Mouse (Mus musculus) heart, embryonic 11.5 days (tissue): ENCODE results near the gene Sbds. TPM values are rescaled to one million over a fixed set of nuclear protein-coding genes. Genes with fewer than 3 reads are reported as not detected.

Source experiments
- ATAC-seq: fragments of 200-750 bp; cut with Nextera tagmentation; replicated peaks from 2 replicates; pipeline ENCODE4 v1.8.0; 2017; ENCODE audit warnings: moderate library complexity; ENCODE audit not compliant: insufficient number of reproducible peaks, low FRiP score, low TSS enrichment
- H3K27ac ChIP-seq: fragments of 300-500 bp; sonication (generic); 2 replicates; pipeline ENCODE4 v1.5.1; 2014; ENCODE audit warnings: mild to moderate bottlenecking, low read depth, low read length
- H3K27me3 ChIP-seq: fragments of 300-500 bp; sonication (generic); 2 replicates; pipeline ENCODE4 v1.6.1; 2014; ENCODE audit warnings: mild to moderate bottlenecking, low read length, mixed read lengths; ENCODE audit not compliant: control insufficient read depth, insufficient read depth
- H3K36me3 ChIP-seq: fragments of 300-500 bp; sonication (generic); 2 replicates; pipeline ENCODE4 v1.6.1; 2014; ENCODE audit warnings: mild to moderate bottlenecking, low read length, moderate library complexity, mixed read lengths; ENCODE audit not compliant: control insufficient read depth, insufficient read depth
- H3K4me1 ChIP-seq: fragments of 300-500 bp; sonication (generic); 2 replicates; pipeline ENCODE4 v1.6.1; 2014; ENCODE audit warnings: low read length; ENCODE audit not compliant: control insufficient read depth, insufficient read depth
- H3K4me2 ChIP-seq: fragments of 300-500 bp; sonication (generic); 2 replicates; pipeline ENCODE4 v1.6.1; 2014; ENCODE audit warnings: mild to moderate bottlenecking, moderate library complexity
- H3K4me3 ChIP-seq: fragments of 300-500 bp; sonication (generic); 2 replicates; pipeline ENCODE4 v1.5.1; 2014; ENCODE audit warnings: low read depth, low read length
- H3K9ac ChIP-seq: fragments of 300-500 bp; sonication (generic); 2 replicates; pipeline ENCODE4 v1.6.1; 2014; ENCODE audit warnings: mild to moderate bottlenecking, low read depth, low read length, moderate library complexity
- H3K9me3 ChIP-seq: fragments of 300-500 bp; sonication (generic); replicated peaks from 2 replicates; pipeline ENCODE4 v1.6.1; 2016; ENCODE audit warnings: low read length; ENCODE audit not compliant: control insufficient read depth
- WGBS: fragments of 180-500 bp; shearing (Covaris S2); extraction: QIAGEN DNeasy Blood & Tissue Kit; methylation state at CpG from one replicate; pipeline ENCODE4 v1.1.7; 2014; ENCODE audit not compliant: insufficient replicate concordance; 5-methylcytosine and 5-hydroxymethylcytosine counted together
- polyA plus RNA-seq: library from polyadenylated mRNA; unstranded; fragments of >200 nt; fragmentation: Nextera tagmentation; extraction: Ambion mirVana; gene quantifications from 2 replicates; pipeline ENCODE4 v1.2.1, GENCODE M21; 2014

Sbds gene
- polyA plus RNA-seq, 1 experiment from 2014 or later = 58.2 TPM

DNA sequence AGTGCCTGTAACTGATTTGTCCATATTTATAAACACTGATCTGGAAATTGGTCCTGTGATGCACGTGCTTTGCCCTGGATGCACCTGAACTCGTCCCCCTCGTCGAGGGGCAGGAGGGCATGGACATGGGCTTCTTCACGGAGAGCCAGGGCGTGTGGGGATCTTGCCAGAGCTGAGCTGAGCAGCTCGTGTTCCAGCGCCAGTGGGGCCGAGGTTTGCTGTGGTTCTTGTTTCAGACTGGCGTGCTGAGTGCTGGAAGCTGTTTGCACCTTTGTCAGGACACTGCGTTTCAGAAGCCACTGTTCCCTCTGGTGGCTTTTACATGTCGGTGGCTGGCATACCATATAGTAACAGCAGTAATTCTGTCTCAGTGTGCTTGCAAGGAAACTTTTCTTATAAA lies 13.9 kb downstream of the Sbds start:
- H3K27me3 ChIP-seq = no peaks in the 10 kb centered on the region
- no peak overlapping the region for H3K27ac ChIP-seq
- no peak overlapping the region for H3K4me2 ChIP-seq
- no peaks in the 10 kb centered on the region for H3K4me1 ChIP-seq
- H3K9me3 ChIP-seq = no peaks in the 10 kb centered on the region
- peaks cover 52% of the 10 kb centered on the region for H3K36me3 ChIP-seq
- no peak overlapping the region for H3K9ac ChIP-seq
- WGBS = 84% methylated on average over 12 of the region's 12 CpGs
- ATAC-seq = no peak
- H3K4me3 ChIP-seq = no peak overlapping the region

GRCm38 (mm10) chr5:130239856-130240255 lies 15.5 kb downstream of the Sbds start:
- Histone ChIP-seq H3K27ac (no peak overlapping the region), H3K4me3 (no peak overlapping the region), H3K4me2 (no peak overlapping the region), H3K9me3 (no peaks in the 10 kb centered on the region), H3K4me1 (no peaks in the 10 kb centered on the region), H3K9ac (no peak overlapping the region), H3K36me3 (peaks cover 54% of the 10 kb centered on the region), H3K27me3 (no peaks in the 10 kb centered on the region)
- no peak for ATAC-seq
- WGBS = 93% methylated on average over 2 of the region's 2 CpGs

- Histone ChIP-seq H3K36me3 (peaks cover 56% of the 10 kb centered on the region), H3K27ac (no peak overlapping the region), H3K4me3 (no peak overlapping the region), H3K27me3 (no peaks in the 10 kb centered on the region), H3K4me2 (no peak overlapping the region), H3K4me1 (no peaks in the 10 kb centered on the region), H3K9me3 (no peaks in the 10 kb centered on the region), H3K9ac (no peak overlapping the region)
- WGBS = 92% methylated on average over 7 of the region's 7 CpGs
- ATAC-seq = no peak; the same call in 1 of the 2 replicates
Measured at GRCm38 (mm10) chr5:130239236-130239635, 16.1 kb downstream of the Sbds start.

GRCm38 (mm10) chr5:130236302-130236701 lies 19.0 kb downstream of the Sbds start:
- H3K27me3 ChIP-seq = no peaks in the 10 kb centered on the region
- no peak overlapping the region for H3K27ac ChIP-seq
- H3K4me1 ChIP-seq = no peaks in the 10 kb centered on the region
- no peak overlapping the region for H3K4me2 ChIP-seq
- H3K36me3 ChIP-seq = peaks cover 67% of the 10 kb centered on the region
- WGBS = 92% methylated on average over 8 of the region's 8 CpGs
- no peak overlapping the region for H3K9ac ChIP-seq
- no peak overlapping the region for H3K4me3 ChIP-seq
- no peaks in the 10 kb centered on the region for H3K9me3 ChIP-seq
- ATAC-seq = no peak

DNA sequence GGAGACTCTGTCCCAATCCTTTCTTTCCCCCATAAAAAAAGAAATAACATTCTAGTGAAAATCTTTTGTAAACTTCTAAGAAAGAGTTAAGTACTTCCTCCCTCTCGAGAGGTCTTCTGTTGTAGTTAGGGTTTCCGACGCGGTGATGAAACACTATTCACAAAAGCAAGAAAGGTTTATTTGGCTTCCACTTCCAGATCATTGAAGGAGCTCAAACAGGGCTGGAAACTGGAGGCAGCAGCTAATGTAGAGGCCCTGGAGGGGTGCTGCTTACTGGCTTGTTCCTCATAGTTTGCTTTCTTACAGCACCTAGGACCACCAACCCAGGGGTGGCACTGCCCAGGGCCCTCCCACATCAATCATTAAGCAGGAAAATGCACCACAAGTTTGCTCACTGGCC lies 27.2 kb downstream of the Sbds start:
- no peak overlapping the region for H3K9ac ChIP-seq
- ATAC-seq = no peak
- H3K4me3 ChIP-seq = no peak overlapping the region
- H3K36me3 ChIP-seq = peaks cover 20% of the 10 kb centered on the region
- no peak overlapping the region for H3K27ac ChIP-seq
- H3K4me2 ChIP-seq = no peak overlapping the region
- peaks cover 9% of the 10 kb centered on the region for H3K4me1 ChIP-seq
- H3K9me3 ChIP-seq = no peaks in the 10 kb centered on the region
- WGBS = 82% methylated on average over 4 of the region's 4 CpGs
- no peaks in the 10 kb centered on the region for H3K27me3 ChIP-seq

DNA sequence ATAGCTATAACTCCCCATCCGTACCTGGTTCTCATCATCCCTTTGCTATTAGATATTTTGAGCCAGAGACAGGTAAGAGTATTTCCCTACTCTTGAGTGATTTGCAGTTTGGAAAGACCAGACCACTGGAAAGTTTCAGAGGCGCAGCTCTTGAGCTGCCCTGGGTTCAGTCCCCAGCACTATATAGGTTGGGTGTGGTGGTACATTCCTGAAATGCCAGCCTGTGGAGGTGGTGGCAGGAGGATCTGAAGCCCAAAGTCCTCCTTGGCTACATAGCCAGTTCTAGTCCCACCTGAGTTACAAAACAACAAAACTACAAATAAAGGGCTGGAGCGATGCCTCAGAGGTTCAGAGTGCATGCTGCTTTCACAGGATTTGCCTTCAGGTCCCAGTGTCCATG lies 28.5 kb downstream of the Sbds start:
- H3K4me1 ChIP-seq = peaks cover 10% of the 10 kb centered on the region
- WGBS = 89% methylated on average over 3 of the region's 3 CpGs
- peaks cover 7% of the 10 kb centered on the region for H3K36me3 ChIP-seq
- no peak overlapping the region for H3K9ac ChIP-seq
- no peak overlapping the region for H3K4me2 ChIP-seq
- H3K27ac ChIP-seq = no peak overlapping the region
- H3K27me3 ChIP-seq = no peaks in the 10 kb centered on the region
- no peaks in the 10 kb centered on the region for H3K9me3 ChIP-seq
- H3K4me3 ChIP-seq = no peak overlapping the region
- no peak for ATAC-seq

GRCm38 (mm10) chr5:130222146-130223004 lies 33.0 kb downstream of the Sbds start:
- peak overlapping the region; percentile 84 for H3K4me2 ChIP-seq
- peak overlapping the region; percentile 84 for H3K4me3 ChIP-seq
- under 1% methylated on average over 88 of the region's 88 CpGs for WGBS
- peak; percentile 83 for ATAC-seq
- H3K36me3 ChIP-seq = peaks cover 3% of the 10 kb centered on the region; the same call in 1 of the 2 replicates
- H3K9me3 ChIP-seq = no peaks in the 10 kb centered on the region
- no peaks in the 10 kb centered on the region for H3K27me3 ChIP-seq
- H3K4me1 ChIP-seq = peaks cover 16% of the 10 kb centered on the region
- peak overlapping the region; percentile 94 for H3K9ac ChIP-seq
- H3K27ac ChIP-seq = peak overlapping the region; percentile 82

- Histone ChIP-seq H3K27me3 (no peaks in the 10 kb centered on the region), H3K4me2 (peak overlapping the region; percentile 84), H3K4me3 (peak overlapping the region; percentile 84), H3K36me3 (peaks cover 3% of the 10 kb centered on the region; the same call in 1 of the 2 replicates), H3K4me1 (peaks cover 16% of the 10 kb centered on the region), H3K9me3 (no peaks in the 10 kb centered on the region), H3K9ac (peak overlapping the region; percentile 94), H3K27ac (peak overlapping the region; percentile 82)
- peak; percentile 11; the same call in 1 of the 2 replicates for ATAC-seq
- 1% methylated on average over 10 of the region's 10 CpGs for WGBS
Measured at GRCm38 (mm10) chr5:130221760-130222145, 33.6 kb downstream of the Sbds start.

GRCm38 (mm10) chr5:130221316-130221715 lies 34.0 kb downstream of the Sbds start:
- peaks cover 3% of the 10 kb centered on the region; the same call in 1 of the 2 replicates for H3K36me3 ChIP-seq
- peaks cover 16% of the 10 kb centered on the region for H3K4me1 ChIP-seq
- peak overlapping the region; percentile 94 for H3K9ac ChIP-seq
- H3K9me3 ChIP-seq = no peaks in the 10 kb centered on the region
- peak overlapping the region; percentile 84 for H3K4me3 ChIP-seq
- peak overlapping the region; percentile 84 for H3K4me2 ChIP-seq
- ATAC-seq = no peak
- 53% methylated on average over 2 of the region's 2 CpGs for WGBS
- no peak overlapping the region for H3K27ac ChIP-seq
- H3K27me3 ChIP-seq = no peaks in the 10 kb centered on the region
